Mouse (Mus musculus) forebrain, embryonic 10.5 days (tissue): Measurements from ENCODE around the gene Pkp3. TPM values are rescaled to one million over a fixed set of nuclear protein-coding genes. Genes with fewer than 3 reads are reported as not detected.

Experiments
- DNase-seq: peaks from one replicate; pipeline ENCODE4 v3.0.0-alpha.2; 2017; ENCODE audit warnings: low spot score; ENCODE audit errors: extremely low spot score
- H3K27ac ChIP-seq: fragments of 300-500 bp; sonication (generic); 2 replicates; pipeline ENCODE4 v1.5.1; 2016; ENCODE audit warnings: mild to moderate bottlenecking
- H3K27me3 ChIP-seq: fragments of 300-500 bp; sonication (generic); 2 replicates; pipeline ENCODE4 v1.6.1; 2016; ENCODE audit warnings: mild to moderate bottlenecking; ENCODE audit not compliant: poor library complexity, severe bottlenecking
- H3K36me3 ChIP-seq: fragments of 300-500 bp; sonication (generic); replicated peaks from 2 replicates; pipeline ENCODE4 v1.6.1; 2016; ENCODE audit warnings: mild to moderate bottlenecking, moderate library complexity
- H3K4me1 ChIP-seq: fragments of 300-500 bp; sonication (generic); 2 replicates; pipeline ENCODE4 v1.6.1; 2016
- H3K4me3 ChIP-seq: fragments of 300-500 bp; sonication (generic); 2 replicates; pipeline ENCODE4 v1.5.1; 2016; ENCODE audit warnings: mild to moderate bottlenecking, moderate library complexity
- H3K9me3 ChIP-seq: fragments of 300-500 bp; sonication (generic); 2 replicates; pipeline ENCODE4 v1.6.1; 2016; ENCODE audit warnings: mild to moderate bottlenecking, moderate library complexity
- WGBS: fragments of 180-500 bp; shearing (Covaris S2); methylation state at CpG from one replicate; pipeline ENCODE4 v1.1.7; 2016; 5-methylcytosine and 5-hydroxymethylcytosine counted together
- polyA plus RNA-seq: library from polyadenylated mRNA; unstranded; fragments of >200 nt; fragmentation: Nextera tagmentation; extraction: Ambion mirVana; gene quantifications from 2 replicates; pipeline ENCODE4 v1.2.1, GENCODE M21; 2016

The Pkp3 gene
- polyA plus RNA-seq, 1 experiment from 2014 or later: 2.4 TPM

DNA sequence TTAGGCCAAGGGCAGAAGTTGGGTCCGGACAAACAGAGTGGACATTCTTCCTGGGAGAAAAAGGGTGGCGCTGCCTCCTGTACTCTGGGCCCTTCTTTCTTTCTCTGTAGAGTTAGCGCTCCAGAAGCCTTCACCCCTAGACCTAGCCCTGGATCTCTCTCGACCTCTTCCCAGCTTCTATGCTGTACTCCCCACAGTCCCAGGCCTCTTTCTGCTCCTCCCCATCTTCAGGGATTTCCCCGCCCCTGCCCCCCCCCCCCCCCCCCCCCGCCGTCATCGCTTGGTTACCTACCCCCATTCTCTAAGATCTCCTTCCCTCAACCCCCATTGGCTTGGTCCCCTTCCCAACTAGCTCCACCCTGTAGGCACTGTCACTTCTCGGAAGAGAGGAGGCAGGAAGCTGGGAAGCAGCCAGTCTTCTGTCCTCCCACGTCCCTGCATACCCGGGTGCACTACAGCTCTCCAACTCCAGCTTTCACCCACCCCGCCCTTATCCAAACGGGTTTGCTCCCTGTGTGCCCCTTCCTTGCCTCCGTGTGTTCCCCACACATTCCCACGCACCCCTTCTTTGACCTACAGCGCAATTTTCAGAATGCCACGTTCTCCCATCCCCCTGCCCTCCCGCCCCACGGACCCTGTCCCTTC is 30.3 kb upstream of the Pkp3 start:
- peaks cover 11% of the 10 kb centered on the region for H3K27me3 ChIP-seq
- no peaks in the 10 kb centered on the region for H3K36me3 ChIP-seq
- peak overlapping the region; percentile 48 for H3K27ac ChIP-seq
- no peaks in the 10 kb centered on the region for H3K9me3 ChIP-seq
- WGBS: 8% methylated on average over 16 of the region's 19 CpGs
- peak; percentile 46 for DNase-seq
- H3K4me3 ChIP-seq: peak overlapping the region; percentile 47
- H3K4me1 ChIP-seq: peaks cover 21% of the 10 kb centered on the region

DNA sequence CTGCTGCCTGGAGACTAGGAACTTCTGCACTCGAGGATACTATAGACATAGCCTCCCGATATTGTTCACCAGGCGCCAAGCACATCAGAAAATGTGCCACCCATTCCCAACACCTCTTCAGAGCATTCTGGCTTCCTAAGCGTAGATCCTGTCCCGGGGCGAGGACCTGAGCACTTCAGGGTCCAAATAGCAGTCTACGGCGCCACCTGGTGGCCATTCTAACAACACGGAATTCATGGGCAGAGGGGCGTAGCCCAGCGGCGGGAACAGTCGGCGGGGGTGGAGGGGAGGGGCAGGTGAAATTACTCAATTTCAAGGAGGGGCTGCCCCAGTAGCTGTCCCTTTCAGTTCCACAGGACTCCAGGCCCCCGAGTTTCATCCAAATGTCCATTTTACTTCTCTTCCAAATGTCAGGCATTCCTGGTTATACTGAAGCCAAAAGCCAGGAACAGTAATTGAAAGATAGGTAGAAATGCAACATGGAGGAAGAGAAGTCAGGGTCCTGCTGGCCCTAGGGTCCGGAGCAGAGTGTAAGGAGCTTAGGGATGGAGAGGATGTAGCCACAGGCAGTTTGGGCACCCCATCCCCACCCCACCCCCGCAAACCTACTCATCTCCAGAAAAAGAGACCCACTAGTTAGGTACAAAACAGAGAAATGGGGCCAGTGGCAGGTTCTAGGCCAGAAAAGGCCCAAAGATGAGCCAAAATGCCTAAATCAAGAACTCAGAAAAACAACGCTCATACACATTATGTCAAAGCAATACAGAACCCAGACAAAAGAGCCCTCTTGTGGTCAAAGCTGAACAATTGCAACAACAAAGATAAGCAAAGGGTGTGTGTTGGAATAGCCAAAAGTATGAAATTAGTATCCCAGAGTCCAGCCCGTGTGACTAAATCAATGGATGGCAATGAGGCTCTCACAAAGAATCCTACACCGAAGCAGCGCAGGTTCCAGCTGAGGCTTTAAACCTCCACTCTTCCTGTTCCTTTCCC is 29.5 kb upstream of the Pkp3 start:
- DNase-seq: peak; percentile 93
- 11% methylated on average over 21 of the region's 21 CpGs for WGBS
- Histone ChIP-seq H3K36me3 (no peaks in the 10 kb centered on the region), H3K4me1 (peaks cover 21% of the 10 kb centered on the region), H3K9me3 (no peaks in the 10 kb centered on the region), H3K4me3 (peak overlapping the region; percentile 47), H3K27ac (peak overlapping the region; percentile 48), H3K27me3 (peaks cover 11% of the 10 kb centered on the region)

DNA sequence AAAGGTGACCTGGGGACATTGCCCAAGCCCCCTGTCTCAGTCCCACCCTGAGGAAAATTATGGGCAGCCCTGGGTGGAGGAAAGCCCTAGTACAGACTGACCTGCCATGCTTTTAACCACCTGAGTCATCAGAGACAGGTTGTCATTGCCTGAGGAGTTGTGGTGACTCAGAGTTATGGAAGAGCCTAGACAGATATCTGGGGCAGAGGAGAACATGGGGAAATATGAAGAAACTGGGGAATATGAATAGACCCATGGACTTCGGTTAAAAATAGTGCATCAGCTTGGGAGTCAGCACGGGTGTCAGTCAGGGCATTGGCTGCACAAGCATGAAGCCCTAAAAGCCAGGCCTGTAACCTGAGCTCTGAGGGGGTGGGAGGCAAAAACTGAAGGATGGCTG is 28.7 kb upstream of the Pkp3 start:
- Histone ChIP-seq H3K27me3 (peaks cover 11% of the 10 kb centered on the region), H3K9me3 (no peaks in the 10 kb centered on the region), H3K27ac (no peak overlapping the region), H3K4me3 (no peak overlapping the region), H3K4me1 (peaks cover 21% of the 10 kb centered on the region), H3K36me3 (no peaks in the 10 kb centered on the region)
- 92% methylated on average over 2 of the region's 2 CpGs for WGBS
- DNase-seq: no peak

DNA sequence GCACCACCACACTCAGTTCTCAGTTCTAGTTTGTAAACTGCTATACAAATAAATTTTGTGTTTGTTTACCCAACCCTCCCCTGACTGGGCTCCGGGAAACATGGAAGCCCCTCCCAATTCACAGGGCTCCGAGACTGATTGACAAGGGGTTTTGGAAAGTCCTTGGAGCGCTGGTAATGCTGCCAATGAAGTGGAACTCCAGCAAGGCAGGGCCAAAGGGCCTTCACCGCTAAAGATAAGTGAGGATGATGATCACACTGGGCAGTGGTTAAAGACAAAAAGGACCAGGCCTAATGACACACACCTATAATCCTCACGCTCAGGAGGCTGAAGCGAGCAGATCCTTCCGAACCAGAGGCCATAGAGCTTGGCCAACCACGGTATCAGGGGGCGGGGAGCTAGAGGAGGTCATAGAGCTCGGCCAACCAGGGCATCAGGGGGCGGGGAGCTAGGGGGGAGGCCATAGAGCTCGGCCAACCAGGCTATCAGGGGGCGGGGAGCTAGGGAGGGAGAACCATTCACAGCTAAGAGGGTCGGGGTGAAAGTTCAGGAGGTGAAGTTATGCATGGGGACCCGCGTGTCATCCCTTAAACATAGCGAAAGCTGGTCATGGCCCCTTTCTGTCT is 26.8 kb upstream of the Pkp3 start:
- H3K36me3 ChIP-seq: peaks cover 7% of the 10 kb centered on the region
- H3K27me3 ChIP-seq: peaks cover 11% of the 10 kb centered on the region
- WGBS: 78% methylated on average over 17 of the region's 17 CpGs
- peaks cover 21% of the 10 kb centered on the region for H3K4me1 ChIP-seq
- DNase-seq: no peak
- no peak overlapping the region for H3K27ac ChIP-seq
- H3K4me3 ChIP-seq: no peak overlapping the region
- H3K9me3 ChIP-seq: peaks cover 3% of the 10 kb centered on the region; the same call in 1 of the 2 replicates

DNA sequence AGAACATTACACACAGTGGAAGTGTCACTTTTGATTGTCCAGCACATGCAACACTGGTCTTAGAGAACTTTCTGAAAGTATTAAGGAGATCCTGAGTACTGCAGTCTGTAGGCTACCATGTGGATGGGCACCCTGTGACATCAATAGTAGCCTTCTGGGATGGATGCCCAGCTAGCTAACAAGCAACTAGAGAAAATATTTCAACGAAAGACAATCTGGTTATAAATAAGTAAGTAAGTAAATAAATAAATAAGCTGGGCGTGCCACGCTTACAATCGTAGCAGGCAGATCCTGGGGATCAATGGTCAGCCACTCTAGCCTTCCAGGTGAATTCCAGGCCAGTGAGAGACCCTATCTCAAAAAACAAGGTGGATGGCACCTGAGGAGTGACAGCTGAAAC is 26.0 kb upstream of the Pkp3 start:
- Histone ChIP-seq H3K4me1 (peaks cover 18% of the 10 kb centered on the region), H3K27ac (no peak overlapping the region), H3K36me3 (peaks cover 16% of the 10 kb centered on the region), H3K9me3 (peaks cover 3% of the 10 kb centered on the region; the same call in 1 of the 2 replicates), H3K27me3 (peaks cover 4% of the 10 kb centered on the region), H3K4me3 (no peak overlapping the region)
- WGBS: 93% methylated on average over 4 of the region's 4 CpGs
- no peak for DNase-seq

DNA sequence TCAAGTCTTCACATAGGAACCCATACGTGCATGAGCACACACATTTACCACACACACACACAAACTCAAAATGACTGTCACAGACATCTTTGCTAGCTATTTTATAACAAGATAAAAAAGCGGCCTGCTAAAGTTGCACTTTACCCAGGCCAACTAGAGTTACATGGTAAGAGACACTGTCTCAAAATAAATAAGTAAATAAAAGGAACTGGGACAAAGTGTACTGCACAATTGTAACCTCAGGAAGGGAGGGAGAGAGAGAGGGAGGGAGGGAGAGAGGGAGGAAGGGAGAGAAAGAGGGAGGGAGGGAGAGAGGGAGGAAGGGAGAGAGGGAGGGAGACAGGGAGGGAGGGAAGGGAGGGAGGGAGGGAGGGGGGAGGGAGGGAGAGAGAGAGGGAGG is 25.6 kb upstream of the Pkp3 start:
- WGBS: 84% methylated on average over 2 of the region's 2 CpGs
- no peak overlapping the region for H3K4me3 ChIP-seq
- H3K36me3 ChIP-seq: peaks cover 20% of the 10 kb centered on the region
- H3K9me3 ChIP-seq: peaks cover 3% of the 10 kb centered on the region; the same call in 1 of the 2 replicates
- H3K4me1 ChIP-seq: peaks cover 14% of the 10 kb centered on the region
- DNase-seq: no peak
- H3K27ac ChIP-seq: no peak overlapping the region
- 0 out of 2 replicates have a peak, but pooled peaks cover under 1% of the 10 kb centered on the region for H3K27me3 ChIP-seq

DNA sequence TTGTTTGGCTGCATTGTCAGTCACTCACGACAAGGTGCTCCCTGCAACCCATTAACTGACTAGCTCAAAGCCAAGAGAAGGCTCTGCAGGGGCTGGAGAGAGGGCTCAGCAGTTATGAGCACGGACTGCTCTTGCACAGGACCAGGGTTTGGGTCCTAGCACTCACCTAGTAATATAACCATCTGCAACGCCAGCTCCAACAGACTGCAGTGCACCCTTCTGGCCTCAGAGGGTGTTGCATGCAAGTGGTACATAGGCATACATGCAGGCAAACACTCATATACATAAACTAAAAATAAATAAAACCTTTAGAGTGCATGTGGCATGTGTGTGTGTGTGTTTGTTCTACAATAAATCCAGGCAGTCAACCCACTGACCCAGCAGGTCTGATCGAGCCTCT is 22.2 kb upstream of the Pkp3 start:
- H3K27me3 ChIP-seq: peaks cover 11% of the 10 kb centered on the region

DNA sequence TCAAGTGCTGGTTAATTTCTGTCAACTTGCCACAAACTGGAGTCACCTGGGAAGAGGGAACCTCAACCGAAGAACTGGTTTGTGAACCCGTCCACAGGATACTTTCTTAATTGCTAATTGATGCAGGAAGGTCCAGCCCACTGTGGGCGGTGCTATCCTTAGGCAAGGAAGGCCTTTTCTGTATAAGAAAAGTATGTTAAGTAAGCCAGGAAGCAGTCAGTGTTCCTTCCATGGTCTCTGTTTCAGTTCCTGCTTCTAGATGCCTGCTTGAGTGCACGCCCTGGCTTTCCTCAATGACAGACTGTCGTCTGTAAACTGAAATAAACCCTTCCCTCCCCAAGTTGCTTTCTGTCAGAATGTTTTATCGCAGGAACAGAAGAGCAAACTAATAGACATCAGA is 21.0 kb upstream of the Pkp3 start:
- DNase-seq: no peak
- Histone ChIP-seq H3K27me3 (peaks cover 22% of the 10 kb centered on the region), H3K4me3 (no peak overlapping the region), H3K27ac (no peak overlapping the region), H3K4me1 (peaks cover 20% of the 10 kb centered on the region), H3K9me3 (peaks cover 3% of the 10 kb centered on the region; the same call in 1 of the 2 replicates), H3K36me3 (peaks cover 28% of the 10 kb centered on the region)
- WGBS: 94% methylated on average over 6 of the region's 6 CpGs

More for the DNA sequence above, 22.2 kb upstream of the Pkp3 start:
- no peak overlapping the region for H3K27ac ChIP-seq
- H3K36me3 ChIP-seq: peaks cover 28% of the 10 kb centered on the region
- 83% methylated on average over 4 of the region's 4 CpGs for WGBS
- no peak for DNase-seq
- H3K9me3 ChIP-seq: peaks cover 3% of the 10 kb centered on the region; the same call in 1 of the 2 replicates
- peaks cover 12% of the 10 kb centered on the region for H3K4me1 ChIP-seq
- no peak overlapping the region for H3K4me3 ChIP-seq

DNA sequence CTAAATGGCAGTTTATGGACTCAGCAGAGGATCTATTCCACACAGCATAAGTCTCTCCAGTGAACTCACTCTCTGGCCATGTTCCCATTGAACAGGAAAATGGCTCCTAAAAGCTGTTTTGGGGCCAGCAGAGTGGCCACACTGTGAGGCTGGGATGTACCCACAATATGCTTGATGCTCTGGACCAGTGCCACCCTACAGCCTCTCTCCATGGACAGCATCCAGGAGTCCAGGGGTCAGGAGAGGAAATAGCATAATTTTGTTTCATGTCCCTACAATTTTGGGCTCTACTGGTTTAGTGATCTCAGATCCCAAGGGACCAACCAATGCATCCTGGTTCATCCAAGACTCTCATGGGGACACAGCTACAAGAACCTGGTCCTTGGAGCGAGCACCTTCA is 20.5 kb upstream of the Pkp3 start:
- Histone ChIP-seq H3K9me3 (peaks cover 3% of the 10 kb centered on the region; the same call in 1 of the 2 replicates), H3K36me3 (peaks cover 33% of the 10 kb centered on the region), H3K4me3 (no peak overlapping the region), H3K27me3 (peaks cover 22% of the 10 kb centered on the region), H3K27ac (no peak overlapping the region), H3K4me1 (peaks cover 26% of the 10 kb centered on the region)
- no peak for DNase-seq
- 100% methylated on average over 1 of the region's 1 CpGs for WGBS

DNA sequence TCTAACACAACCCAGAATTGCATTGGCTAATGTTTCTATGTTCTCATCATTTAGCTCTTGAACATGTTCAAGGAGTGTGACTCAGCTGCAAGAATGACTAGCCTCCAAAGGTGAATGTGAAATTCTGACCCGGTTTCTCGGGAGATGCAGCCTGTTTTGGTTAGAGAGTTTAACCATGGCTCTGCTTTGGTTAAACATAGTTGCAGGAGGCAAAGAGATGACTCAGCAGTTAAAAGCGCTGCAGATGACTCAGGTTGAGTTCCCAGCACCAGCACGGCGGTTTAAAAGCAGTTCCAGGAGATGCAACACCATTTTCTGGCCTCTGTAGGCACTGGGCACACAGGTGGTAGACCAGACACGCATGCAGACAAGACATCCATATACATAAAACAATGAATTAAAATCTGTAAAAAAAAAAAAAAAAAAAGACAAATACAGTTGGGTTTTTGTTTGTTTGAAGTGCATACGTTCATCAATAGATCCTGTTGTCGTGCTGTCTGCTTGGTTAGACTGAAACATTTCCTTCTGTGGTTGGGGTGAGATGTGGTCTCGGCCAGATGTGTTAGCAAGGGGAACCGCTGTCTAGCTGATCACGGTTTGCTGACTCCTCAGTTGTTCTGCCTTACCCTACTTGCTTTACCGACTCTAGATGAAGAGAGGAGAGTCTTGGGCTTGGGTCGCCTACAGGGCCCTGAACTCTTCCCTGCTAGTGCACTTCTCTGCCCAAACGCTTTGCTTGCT is 19.2 kb upstream of the Pkp3 start:
- H3K4me3 ChIP-seq: no peak overlapping the region
- WGBS: 93% methylated on average over 14 of the region's 14 CpGs
- peaks cover 22% of the 10 kb centered on the region for H3K27me3 ChIP-seq
- H3K4me1 ChIP-seq: peaks cover 30% of the 10 kb centered on the region
- peaks cover 3% of the 10 kb centered on the region; the same call in 1 of the 2 replicates for H3K9me3 ChIP-seq
- no peak for DNase-seq
- no peak overlapping the region for H3K27ac ChIP-seq
- peaks cover 46% of the 10 kb centered on the region for H3K36me3 ChIP-seq

DNA sequence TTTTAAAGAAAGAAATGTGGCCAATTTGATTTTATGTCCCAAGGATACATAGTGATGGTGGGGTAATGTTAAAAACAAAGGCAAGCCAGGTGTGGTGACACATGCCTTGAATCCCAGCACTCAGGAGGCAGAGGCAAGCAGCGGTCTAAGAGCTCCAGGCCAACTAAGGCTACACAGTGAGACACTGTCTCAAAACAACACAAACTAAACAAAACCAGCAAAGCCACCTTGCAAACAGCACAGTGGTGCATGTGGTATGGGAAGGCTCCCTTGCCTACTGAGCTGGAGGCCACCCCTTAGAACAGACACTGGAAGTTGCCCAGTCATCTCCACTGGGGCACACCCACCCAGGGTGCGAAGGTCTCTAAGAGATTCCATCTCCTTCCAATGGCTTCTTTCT is 18.1 kb upstream of the Pkp3 start:
- Histone ChIP-seq H3K27ac (peak overlapping the region; percentile 95), H3K36me3 (peaks cover 57% of the 10 kb centered on the region), H3K9me3 (peaks cover 3% of the 10 kb centered on the region; the same call in 1 of the 2 replicates), H3K4me1 (peaks cover 30% of the 10 kb centered on the region), H3K4me3 (peak overlapping the region; percentile 80), H3K27me3 (peaks cover 22% of the 10 kb centered on the region)
- DNase-seq: no peak
- WGBS: 73% methylated on average over 2 of the region's 2 CpGs
